Mouse (Mus musculus): ENCODE measurements at regions not wholly inside any gene's neighbourhood (a gene's known extent, or its start where the extent isn't known, plus 50 kb on each side); places are given as distances from the start of the nearest gene placed in this dataset.

DNA sequence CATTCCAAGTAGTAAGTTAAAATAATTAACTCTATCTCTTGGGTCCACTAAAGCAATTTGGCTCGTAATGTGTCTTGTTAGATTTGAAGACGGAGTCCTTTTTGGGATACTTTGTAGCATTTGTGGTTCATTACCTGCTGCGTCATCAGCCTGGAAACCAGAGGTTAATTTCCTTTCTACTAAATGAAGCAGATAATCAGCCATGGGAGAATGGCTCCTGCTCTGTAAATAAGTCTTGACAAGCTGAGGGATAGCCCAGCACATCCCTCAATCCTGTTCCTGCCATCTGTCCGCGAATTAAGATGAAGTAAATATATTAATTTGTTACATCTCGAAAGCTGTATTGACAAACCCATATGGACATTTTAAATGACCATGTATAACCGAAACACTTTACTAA lies 899.6 kb downstream of the Fam19a2 start:
- TF ChIP-seq EP300 (IDR thresholded peaks at IDR 0.05) (no peak), CTCF (IDR thresholded peaks at IDR 0.05) (no peak)
